Mouse (Mus musculus) layer of hippocampus, adult 9-11 months (tissue): ENCODE measurements around the gene Kat2b.
A peak's percentile ranks its signal among the peaks of the same experiment; 100 is the strongest.
"Not testable (repeated sequence)": the region's sequence is repeated elsewhere in the genome, so short reads cannot be mapped to it uniquely, and the experiment has no call there.

Source experiments
- DNase-seq: peaks from one replicate; pipeline ENCODE4 v3.0.0; 2022

Gene Kat2b

DNA sequence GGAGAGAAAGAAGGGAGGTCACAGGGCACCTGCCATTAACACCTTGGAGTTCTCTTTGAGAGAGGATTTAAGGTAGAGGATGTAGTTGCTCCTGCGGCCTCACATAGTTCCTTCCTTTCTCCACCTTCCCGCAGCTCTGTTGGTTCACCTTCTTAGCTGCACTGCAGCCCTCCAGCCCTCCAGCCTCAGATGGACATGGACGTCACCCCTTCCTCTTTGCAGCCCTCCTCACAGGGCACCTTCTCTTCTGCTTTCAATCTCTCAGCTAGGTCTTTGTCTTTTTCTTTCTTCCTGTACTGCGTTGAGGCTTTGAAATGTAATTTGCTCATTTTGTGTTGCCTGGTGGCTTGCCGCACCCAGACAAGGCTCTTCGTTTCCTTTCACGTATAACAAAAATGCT, 39.4 kb downstream of the Kat2b start:
- DNase-seq, result not testable (repeated sequence)

GRCm38 (mm10) chr17:53608924-53609323, 42.3 kb downstream of the Kat2b start:
- not testable (repeated sequence) for DNase-seq

DNA sequence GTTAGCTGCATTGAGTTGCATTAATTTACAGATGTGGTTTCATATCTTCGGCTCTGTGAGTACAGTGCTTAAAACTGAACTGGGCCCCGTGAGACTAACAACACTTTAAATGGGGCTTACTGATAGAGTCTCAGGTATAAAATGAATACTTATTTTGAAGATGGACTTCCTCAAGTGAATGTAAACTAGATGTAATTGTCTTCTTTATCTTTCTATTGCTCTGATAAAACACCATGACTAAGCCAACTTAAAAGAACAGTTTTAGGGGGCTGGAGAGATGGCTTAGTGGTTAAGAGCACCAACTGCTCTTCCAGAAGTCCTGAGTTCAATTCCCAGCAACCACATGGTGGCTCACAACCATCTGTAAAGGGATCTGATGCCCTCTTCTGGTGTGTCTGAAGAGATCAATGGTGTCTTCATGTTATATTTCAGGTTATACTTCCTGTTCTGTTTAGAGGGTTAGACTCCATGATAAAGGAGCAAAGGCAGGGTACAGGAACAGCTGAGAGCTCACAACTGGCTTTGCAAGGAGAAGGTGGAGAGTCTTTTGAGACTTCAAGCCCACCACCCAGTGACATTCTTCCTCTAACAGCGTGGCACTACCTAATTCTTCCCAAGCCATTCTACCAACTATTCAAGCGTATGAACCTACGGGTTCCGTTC, 50.8 kb downstream of the Kat2b start:
- no peak for DNase-seq

DNA sequence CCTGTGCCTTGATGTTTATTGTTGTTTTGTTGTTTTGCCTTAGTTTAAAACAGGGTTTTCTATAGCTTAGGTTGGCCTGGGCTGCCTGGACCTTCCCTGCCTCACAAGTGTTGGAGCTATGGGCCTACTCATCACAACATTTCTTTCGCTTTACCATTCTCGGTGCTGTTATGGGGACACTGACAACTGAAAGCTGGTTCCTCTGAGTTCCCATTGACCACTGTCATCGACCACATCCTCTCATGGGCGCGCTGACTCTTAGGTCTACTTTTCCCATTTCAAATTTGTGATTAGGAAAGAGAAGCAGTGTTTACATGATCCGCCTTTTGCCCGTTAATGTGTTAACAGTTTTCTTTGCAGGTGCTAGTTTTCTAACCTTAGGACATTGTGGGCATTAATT, 51.7 kb downstream of the Kat2b start:
- no peak for DNase-seq

DNA sequence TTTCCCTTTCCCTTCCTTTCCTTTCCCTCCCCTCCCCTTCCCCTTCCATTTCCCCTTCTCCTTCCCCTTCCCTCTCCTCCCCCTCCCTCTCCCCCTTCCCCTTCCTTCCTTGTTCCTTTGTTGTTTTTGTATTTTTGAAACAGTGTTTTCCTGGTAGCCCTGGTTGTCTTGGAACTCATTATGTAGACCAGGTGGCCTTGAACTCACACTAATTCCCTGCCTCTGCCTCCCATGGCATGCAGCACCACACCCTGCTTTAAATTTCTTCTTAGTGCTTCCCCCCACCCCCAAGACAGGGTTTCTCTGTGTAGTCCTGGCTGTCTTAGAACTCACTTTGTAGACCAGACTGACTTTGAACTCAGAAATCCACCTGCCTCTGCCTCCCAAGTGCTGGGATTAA, 52.7 kb downstream of the Kat2b start:
- DNase-seq, result no peak

GRCm38 (mm10) chr17:53620611-53621010, 54.0 kb downstream of the Kat2b start:
- DNase-seq, result no peak

- no peak for DNase-seq
Observed at GRCm38 (mm10) chr17:53622125-53622524, 55.5 kb downstream of the Kat2b start.

DNA sequence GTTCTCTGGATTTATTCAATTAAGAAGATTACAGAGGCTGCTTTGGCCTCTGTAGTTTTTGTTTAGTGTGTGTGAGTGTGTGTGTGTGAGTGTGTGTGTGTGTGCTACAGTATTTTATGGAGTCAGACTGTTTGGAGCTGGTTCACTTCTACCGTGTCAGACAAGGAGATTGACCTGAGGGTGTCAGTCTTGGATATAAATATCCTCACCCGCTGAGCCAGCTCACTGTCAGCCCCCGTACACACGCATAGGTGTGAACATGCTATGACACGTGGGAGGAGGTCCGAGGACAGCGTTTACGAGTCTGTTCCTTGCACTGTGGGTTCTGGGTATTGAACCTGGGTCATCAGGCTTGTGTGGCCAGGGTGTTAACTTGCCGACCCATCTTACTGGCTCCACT, 57.1 kb downstream of the Kat2b start:
- DNase-seq, result no peak

DNA sequence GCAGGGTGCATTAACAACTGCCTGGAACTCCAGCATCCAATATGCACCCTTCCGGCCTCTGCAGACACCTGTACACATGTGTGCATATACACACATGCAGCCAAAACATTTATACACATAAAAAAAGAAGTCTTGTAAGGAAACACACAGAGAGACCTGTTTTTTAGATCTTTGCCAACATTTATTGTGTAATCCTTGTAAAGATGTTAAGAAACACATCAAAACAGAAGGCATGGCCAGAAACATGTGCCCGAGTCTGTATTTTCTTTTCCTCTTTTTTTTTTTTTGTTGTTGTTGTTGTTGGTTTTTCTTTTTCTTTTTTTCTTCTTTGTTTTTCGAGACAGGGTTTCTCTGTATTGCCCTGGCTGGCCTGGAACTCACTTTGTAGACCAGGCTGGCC, 59.5 kb downstream of the Kat2b start:
- DNase-seq, result no peak

DNA sequence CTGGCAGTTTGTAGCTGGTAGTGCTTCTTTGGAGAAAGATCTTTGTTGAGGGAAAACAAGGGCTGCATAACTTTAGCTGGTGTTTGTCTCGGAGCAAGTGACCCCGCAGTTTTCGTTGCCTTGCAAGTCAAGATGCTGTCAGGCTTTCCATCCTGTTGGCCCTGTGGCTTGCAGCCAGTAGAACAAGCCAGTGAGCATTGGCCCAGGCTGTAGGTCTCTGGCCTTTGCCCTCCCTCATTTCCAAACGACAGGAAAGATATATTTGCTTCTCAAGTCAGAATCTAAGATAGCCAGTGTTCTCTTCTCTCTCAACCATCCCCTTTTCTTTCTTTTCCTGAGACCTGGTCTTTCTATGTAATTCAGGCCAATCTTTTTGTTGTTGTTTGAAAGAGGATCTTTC, 60.8 kb downstream of the Kat2b start:
- no peak for DNase-seq

GRCm38 (mm10) chr17:53628131-53628530, 61.5 kb downstream of the Kat2b start:
- no peak for DNase-seq

GRCm38 (mm10) chr17:53631344-53631743, 64.7 kb downstream of the Kat2b start:
- DNase-seq, result no peak

GRCm38 (mm10) chr17:53643360-53643759, 76.7 kb downstream of the Kat2b start:
- no peak for DNase-seq

- no peak for DNase-seq
Observed at GRCm38 (mm10) chr17:53650251-53650661, 83.6 kb downstream of the Kat2b start.

GRCm38 (mm10) chr17:53654596-53654995, 87.9 kb downstream of the Kat2b start:
- peak; percentile 26 for DNase-seq

GRCm38 (mm10) chr17:53655081-53655480, 88.4 kb downstream of the Kat2b start:
- DNase-seq, result no peak

DNA sequence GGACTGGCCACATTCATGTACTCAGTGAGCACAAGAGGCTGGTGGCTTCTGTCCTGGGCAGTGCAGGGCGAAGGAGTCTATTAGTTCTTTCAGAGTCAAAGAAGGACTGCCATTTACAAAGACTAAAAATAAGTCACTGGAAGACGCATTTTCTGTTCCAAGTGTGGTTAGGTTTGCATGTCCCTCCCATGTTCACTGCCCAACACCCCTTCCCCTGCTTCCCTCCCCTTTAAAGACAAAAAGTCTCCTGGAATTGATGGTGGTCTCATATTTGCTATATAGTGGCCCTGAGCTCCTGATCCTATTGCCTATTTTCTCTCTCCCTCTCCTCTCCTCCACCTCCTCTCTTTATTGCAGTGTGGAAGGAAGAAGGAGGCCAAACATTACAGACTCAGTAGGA, 89.3 kb downstream of the Kat2b start:
- no peak for DNase-seq

GRCm38 (mm10) chr17:53656369-53656860, 89.8 kb downstream of the Kat2b start:
- no peak for DNase-seq

DNA sequence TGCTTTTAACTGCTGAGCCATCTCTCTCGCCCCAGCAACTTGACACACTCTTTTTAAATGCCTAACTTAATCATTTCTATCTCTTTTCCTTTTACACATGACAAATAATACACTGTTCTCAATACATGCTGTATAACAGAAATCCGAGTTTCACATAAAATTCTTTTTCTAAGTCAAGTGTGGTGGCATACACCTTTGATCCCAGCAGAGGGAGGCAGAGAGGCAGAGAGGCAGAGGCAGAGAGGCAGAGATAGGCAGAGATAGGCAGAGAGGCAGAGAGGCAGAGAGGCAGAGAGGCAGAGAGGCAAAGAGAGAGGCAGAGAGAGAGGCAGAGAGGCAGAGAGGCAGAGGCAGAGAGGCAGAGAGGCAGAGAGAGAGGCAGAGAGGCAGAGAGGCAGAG, 90.7 kb downstream of the Kat2b start:
- not testable (repeated sequence) for DNase-seq

- DNase-seq, result no peak
Observed at GRCm38 (mm10) chr17:53658668-53659067, 92.0 kb downstream of the Kat2b start.

- DNase-seq, result no peak
Observed at GRCm38 (mm10) chr17:53659230-53659629, 92.6 kb downstream of the Kat2b start.

DNA sequence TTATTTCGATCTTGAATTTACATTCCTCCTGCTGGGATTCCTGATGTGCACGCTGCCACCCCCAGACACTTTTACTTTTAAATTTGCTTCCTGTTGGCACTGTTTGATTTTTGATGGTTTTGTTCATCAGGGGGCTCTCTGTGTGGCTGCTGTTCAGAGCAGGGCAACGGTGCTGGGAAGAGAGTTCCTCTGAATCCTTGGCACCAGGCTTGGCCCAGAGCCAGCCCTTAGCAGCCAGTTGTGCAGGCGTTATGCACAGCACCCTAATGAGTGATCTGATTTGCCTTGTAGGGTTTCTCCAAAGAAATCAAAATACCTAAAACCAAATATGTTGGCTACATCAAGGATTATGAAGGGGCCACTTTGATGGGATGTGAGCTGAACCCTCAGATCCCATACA, 93.1 kb downstream of the Kat2b start:
- peak; percentile 19 for DNase-seq

GRCm38 (mm10) chr17:53661056-53661840, 94.6 kb downstream of the Kat2b start:
- no peak for DNase-seq

DNA sequence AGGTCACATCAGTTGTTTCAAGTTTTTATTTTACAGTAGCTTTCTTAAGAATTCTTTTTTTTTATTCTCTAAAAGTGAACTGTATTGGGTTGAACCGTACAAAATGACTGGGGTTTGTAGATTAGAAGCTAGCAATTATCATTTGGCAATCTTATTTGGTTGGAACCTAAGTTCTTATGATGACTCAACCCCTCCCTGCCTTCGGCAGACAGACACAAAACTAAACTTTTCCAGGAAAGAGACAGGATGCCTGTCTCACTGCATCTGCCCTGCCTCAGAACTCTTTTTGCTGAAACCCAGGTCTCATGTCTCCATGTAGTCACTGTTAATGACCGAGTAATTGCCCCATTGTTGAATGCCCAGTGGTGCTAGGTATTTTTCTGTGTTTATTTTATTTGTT, 97.6 kb downstream of the Kat2b start:
- DNase-seq, result no peak
